Mouse (Mus musculus): ENCODE results near the gene Olfr1206. TPM values are rescaled to one million over a fixed set of nuclear protein-coding genes. Genes with fewer than 3 reads are reported as not detected.

Olfr1206 gene
- not detected in 2 replicates for polyA plus RNA-seq (2012; rRNA removed)

DNA sequence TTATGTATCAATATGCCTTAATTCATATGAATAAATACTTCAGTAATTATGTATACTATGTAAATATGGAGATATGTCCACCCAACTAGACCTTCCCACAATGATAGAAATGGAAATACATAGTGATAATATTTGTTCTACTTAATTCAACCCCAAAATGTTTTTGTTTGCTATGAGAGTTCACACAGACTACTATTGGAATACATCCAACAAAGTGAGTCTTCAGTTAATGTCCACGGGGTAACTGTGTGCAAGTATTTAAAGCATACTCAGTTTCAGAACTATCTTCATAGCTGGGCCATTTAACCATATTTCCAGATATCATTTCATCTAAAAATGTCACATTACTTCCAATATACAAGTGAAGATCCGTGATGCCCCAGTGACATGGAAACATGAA is at the start of gene Olfr1206:
Olfr1206 (plus strand) TSS at position 301 of the 400 bp plus-strand sequence.

DNA sequence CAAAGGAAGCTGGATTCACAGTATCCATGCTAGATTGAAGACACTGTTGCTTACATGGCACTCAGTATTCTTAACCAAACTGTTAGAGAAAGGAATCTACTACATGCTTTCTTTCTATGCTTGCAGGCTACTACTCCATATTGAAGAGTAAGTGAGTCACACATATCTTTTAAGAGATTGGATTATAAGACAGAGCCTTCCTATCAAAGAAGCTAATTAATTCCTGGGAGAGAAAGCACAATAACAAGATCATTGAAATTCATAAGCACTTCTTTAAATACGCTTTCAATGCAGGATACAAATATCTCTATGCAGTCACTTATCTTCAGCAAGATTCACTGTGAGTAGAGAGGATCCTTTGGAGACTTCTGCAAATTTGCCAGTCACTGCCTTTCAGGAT is 48.8 kb upstream of the Olfr1206 start, which contains the start of gene Olfr1202:
Olfr1202 (plus strand) TSS at position 301 of the 400 bp plus-strand sequence.

DNA sequence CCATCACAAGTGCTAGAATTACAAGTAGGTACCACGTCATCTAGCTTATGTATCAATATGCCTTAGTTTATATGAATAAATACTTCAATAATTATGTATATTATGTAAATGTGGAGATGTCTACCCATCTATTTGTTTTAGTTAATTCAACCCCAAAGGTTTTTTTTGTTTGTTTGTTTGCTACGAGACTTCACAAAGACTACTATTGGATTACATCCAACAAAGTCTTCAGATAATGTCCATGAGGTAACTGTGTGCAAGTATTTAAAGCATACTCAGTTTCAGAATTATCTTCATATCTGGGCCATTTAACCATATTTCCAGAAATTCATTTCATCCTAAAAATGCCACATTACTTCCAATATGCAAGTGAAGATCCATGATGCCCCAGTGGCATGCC is 33.6 kb upstream of the Olfr1206 start, which contains the start of gene Olfr1205:
Olfr1205 (plus strand) TSS at position 301 of the 400 bp plus-strand sequence.

DNA sequence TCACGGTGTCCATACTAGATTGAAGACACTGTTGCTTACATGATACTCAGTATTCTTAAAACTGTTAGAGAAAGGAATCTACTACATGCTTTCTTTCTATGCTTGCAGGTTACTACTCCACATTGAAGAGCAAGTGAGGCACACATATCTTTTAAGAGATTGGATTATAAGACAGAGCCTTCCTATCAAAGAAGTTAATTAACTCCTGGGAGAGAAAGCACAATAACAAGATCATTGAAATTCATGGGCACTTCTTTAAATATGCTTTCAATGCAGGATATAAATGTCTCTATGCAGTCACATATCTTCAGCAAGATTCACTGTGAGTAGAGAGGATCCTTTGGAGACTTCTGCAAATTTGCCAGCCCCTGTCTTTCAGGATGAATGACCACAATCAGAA is 14.0 kb upstream of the Olfr1206 start, which contains the start of gene Olfr1204:
Olfr1204 (plus strand) TSS at position 301 of the 400 bp plus-strand sequence.

DNA sequence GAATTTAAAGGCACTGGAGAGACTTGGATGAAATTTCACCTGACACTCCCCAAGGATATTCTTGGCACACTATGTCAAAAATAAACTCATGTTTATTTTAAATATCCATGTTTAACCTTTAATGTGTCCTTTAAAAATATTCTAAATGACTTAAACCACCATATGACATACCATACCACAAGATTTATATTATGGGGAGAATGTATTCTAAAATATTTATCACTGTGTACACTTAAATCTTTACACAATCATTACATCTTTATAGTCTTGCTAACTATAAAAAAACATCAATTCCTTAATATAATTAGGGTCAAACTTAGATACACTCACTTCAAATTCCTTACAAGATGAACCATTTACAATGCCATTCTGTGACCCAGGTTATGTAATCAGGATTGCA is 39.2 kb downstream of the Olfr1206 start, which contains the start of gene Olfr1208:
Olfr1208 (minus strand) TSS at position 101 of the 400 bp plus-strand sequence.

DNA sequence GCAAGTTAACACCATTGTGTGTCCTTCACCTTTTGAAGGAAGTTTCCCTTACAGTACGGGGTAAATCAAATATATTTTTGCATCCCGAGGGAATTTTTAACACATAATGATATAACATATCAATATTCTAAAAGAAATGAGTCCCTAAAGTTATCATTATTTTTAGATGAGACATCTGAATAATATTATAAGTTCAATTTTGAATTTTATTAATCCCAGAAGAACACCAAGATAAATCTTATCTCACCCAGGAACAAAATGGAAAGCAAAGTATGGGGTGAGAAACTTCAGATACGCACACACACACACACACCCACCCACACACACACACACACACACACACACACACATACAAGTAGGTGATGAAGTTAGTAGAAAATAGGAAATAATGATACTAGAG is 52.0 kb downstream of the Olfr1206 start, which contains the start of gene Olfr1209:
Olfr1209 (minus strand) TSS at position 101 of the 400 bp plus-strand sequence.

Other genes with a start within 250 kb of the Olfr1206 start
- not detected in 2 replicates for gene Olfr1191-ps1, start 222.7 kb upstream of the Olfr1206 start, polyA plus RNA-seq (2012; rRNA removed)
- not detected in 2 replicates for gene Olfr1192-ps1, start 214.7 kb upstream of the Olfr1206 start, polyA plus RNA-seq (2012; rRNA removed)
- not detected in 2 replicates for gene Olfr1193, start 187.6 kb upstream of the Olfr1206 start, polyA plus RNA-seq (2012; rRNA removed)
- not detected in 2 replicates for gene Olfr1195, start 174.0 kb upstream of the Olfr1206 start, polyA plus RNA-seq (2012; rRNA removed)
- gene Olfr1196, start 158.6 kb upstream of the Olfr1206 start, polyA plus RNA-seq (2012; rRNA removed) = not detected in 2 replicates
- not detected in 2 replicates for gene Olfr1197, start 130.9 kb upstream of the Olfr1206 start, polyA plus RNA-seq (2012; rRNA removed)
- gene Olfr1198, start 111.9 kb upstream of the Olfr1206 start, polyA plus RNA-seq (2012; rRNA removed) = not detected in 2 replicates
- gene Olfr1199, start 102.8 kb upstream of the Olfr1206 start, polyA plus RNA-seq (2012; rRNA removed) = not detected in 2 replicates
- gene Olfr1200, start 92.7 kb upstream of the Olfr1206 start, polyA plus RNA-seq (2012; rRNA removed) = not detected in 2 replicates
- not detected in 2 replicates for gene Olfr1201, start 70.2 kb upstream of the Olfr1206 start, polyA plus RNA-seq (2012; rRNA removed)
- not detected in 2 replicates for gene Olfr1202, start 48.7 kb upstream of the Olfr1206 start, polyA plus RNA-seq (2012; rRNA removed)
- gene Olfr1205, start 33.5 kb upstream of the Olfr1206 start, polyA plus RNA-seq (2012; rRNA removed) = not detected in 2 replicates
- gene Olfr1204, start 13.9 kb upstream of the Olfr1206 start, polyA plus RNA-seq (2012; rRNA removed) = not detected in 2 replicates
- gene Olfr1208, start 39.1 kb downstream of the Olfr1206 start, polyA plus RNA-seq (2012; rRNA removed) = not detected in 2 replicates
- not detected in 2 replicates for gene Olfr1209, start 51.9 kb downstream of the Olfr1206 start, polyA plus RNA-seq (2012; rRNA removed)
- gene Olfr1211, start 74.9 kb downstream of the Olfr1206 start, polyA plus RNA-seq (2012; rRNA removed) = not detected in 2 replicates
- gene Olfr1212, start 90.7 kb downstream of the Olfr1206 start, polyA plus RNA-seq (2012; rRNA removed) = not detected in 2 replicates
- gene Gm13762, start 117.0 kb downstream of the Olfr1206 start, polyA plus RNA-seq (2012; rRNA removed) = not detected in 2 replicates
- not detected in 2 replicates for gene Olfr1214, start 129.4 kb downstream of the Olfr1206 start, polyA plus RNA-seq (2012; rRNA removed)
- not detected in 2 replicates for gene Olfr1215, start 143.7 kb downstream of the Olfr1206 start, polyA plus RNA-seq (2012; rRNA removed)
- not detected in 2 replicates for gene Olfr1216, start 155.1 kb downstream of the Olfr1206 start, polyA plus RNA-seq (2012; rRNA removed)
- not detected in 2 replicates for gene Olfr1217, start 168.8 kb downstream of the Olfr1206 start, polyA plus RNA-seq (2012; rRNA removed)
- not detected in 2 replicates for gene Olfr1218, start 198.0 kb downstream of the Olfr1206 start, polyA plus RNA-seq (2012; rRNA removed)
- not detected in 2 replicates for gene Olfr1219, start 220.3 kb downstream of the Olfr1206 start, polyA plus RNA-seq (2012; rRNA removed)
- not detected in 2 replicates for gene Olfr1220, start 243.6 kb downstream of the Olfr1206 start, polyA plus RNA-seq (2012; rRNA removed)

Data from stomach, adult 2 months (tissue).